Mouse (Mus musculus) heart, adult 18-20 months (tissue): ENCODE results near the gene Scube2. TPM values are rescaled to one million over a fixed set of nuclear protein-coding genes. Genes with fewer than 3 reads are reported as not detected.
A peak's percentile ranks its signal among the peaks of the same experiment; 100 is the strongest.

ENCODE experiments used
- DNase-seq, 2 experiments: peaks; one replicate each; pipeline ENCODE4 v3.0.0; 2021 to 2022; ENCODE audit warnings: mixed read lengths in 1 of 2
- total RNA-seq, 2 experiments: library from RNA; stranded (reverse); gene quantifications; 2 replicates each; pipeline ENCODE4 v1.2.3; 2021

The Scube2 gene
- total RNA-seq, 2 experiments from 2014 or later: 24.1 to 32.0 TPM

DNA sequence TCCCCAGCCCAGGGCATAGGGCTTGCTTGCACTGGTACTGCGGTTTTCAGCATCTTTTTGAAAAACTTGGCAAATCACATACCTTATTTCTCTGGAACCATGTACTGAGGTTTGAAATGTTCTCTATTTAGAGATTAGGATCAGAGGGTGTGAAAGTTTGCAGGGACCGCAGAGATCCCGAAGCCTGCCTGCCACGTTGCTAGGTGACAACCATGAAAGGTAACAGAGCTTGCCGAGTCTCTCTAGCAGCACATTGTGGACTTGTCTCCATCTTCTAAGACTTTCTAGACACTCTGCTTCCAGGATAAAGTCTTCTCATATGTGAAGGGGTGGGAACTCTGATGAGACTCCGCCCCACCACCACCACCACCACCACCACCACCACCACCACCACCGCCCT is 13.5 kb downstream of the Scube2 start:
- no peak for DNase-seq

DNA sequence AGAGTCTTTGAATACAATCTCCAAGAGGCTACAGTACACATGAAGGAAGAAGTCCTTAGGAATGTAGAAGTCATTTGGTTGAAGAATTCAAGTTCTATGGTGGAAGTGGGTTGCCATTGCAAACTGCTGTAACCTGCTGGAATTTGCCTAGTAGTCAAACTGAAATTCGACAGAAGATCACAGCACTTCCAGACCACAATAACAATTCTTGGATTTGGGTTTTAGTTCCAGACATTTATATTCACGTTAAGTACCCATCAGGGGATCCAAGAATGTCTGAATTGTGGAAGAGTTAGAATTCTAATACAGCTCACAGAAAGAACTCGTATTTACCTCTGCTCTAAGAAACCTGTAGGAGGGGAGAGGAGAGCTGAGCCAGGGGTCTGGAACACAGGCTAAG is 14.9 kb downstream of the Scube2 start:
- DNase-seq: no peak

DNA sequence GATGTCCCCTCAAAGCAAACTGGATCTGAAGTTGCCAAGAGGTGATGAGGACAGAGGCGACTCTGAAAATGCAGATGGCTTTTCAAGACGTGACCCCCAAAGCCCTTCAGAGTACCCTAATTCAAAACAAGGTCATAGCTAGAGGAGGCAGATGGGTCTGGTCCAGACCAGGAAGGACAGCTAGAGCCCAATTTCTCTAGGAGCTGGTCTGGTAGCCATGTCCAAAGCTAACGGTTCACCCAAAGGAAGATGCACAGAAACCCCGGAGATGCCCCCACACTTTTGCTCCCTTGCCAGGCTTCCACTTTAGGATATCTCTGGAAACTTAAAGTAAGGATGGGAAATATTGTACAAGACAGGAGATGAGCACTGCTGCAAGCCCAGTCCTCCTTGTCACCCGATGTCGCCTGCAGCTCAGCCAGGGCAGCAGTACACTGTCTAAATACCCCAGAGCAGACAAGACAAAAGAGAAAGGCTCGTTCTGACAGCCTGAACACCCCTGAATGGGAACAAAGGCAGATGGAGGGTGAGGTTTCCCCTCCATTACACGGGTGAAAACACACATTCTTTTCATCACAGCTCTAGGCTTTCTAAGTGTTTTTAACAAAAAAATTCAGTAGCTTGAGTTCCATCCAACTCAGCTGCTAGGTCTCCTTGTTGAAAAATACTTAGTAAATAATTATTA is 15.6 kb downstream of the Scube2 start:
- no peak for DNase-seq

DNA sequence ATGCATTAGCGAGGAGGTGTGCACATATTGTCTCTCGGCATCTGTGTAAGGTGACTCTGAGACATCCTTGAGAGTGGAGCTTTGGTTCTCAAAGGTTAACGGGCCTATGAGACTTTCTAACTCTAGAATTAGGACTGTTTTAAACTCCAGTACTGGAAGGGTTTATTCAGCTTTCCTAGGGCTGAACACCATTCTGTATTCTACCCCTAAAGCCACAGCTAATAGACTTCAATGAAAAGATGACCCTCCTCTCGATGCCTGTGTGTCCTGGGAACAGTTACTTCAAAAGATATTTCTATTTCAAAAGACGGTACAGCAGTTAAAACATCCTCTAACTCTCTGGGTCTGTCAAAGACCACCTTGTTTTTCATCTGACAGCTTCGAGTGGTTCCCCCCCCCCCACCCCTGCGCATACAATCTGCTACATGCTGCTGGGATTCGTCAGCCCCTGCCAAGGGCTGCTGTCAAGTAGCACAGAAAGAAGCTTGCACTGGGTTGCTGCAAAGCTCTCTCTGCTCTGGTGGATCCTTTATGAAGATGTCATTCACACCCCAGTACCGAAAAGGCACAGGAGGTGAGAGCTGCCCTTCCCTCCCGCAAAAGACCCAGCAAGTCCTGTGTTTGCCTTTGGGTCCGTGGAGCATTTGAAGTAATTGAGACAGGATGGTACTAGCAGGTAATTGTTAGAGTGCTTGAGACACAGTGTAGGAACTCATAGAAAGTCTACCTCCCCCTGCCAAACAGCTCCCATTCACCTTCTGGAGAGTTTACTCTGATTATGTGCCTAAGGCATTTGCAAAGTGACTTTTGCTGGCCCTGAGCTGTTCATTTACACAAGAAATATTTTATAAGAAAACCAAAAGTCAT is 16.4 kb downstream of the Scube2 start:
- DNase-seq: no peak

DNA sequence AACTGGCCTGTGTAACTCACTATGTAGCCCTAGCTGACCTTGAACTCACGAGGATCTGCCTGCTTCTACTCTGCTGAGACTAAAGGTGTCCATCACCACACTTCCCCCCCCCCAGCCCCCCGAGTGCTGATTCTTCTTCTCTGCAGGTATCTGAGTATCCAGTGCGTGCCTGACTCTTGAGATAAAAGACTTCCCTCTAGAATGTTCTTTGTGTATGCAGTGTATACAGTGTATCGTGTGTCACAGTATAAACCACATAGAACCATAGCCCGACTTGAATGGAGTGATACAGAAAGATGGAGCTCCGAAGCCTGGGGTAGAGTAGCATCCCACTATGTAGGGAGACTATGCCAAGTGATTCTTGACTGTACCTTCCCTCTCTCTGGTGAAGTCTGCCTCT is 21.4 kb downstream of the Scube2 start:
- no peak for DNase-seq

DNA sequence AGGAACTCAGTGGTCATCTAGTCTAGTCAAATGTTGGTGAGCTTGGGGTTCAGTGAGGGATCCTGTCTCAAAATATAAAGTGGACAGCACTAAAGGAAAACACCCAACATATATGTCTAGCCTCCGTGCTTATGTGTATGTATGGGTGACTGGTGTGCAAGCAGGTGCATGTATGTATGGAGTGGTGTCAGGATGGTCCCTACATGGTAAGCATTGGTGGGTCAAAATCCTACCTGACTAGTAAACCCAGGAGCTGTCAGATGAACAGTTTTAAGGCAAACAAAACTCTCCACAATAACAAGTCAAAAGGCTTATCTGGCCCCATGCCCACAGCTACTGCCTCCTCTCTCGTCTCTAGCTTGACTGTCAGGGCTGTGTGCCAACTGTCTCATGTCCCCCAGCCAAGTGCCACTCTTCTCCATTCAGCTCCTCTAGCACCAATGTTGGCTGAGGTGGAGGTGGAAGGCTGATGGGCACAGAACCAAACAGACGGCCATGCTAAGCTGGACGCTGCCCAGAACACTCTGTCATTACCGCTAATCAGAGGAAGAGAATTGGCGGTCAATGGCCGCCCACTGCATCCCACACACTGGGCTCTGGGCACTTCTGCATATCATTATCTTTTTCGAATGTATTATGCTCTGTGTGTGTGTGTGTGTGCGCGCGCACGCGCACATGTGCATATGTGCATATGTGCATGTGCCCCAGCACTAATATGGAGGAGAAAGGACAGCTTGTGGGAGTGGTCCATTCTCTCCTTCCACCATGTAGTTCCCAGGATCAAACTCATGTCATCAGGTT is 23.7 kb downstream of the Scube2 start:
- peak; percentile 50 to 68 for DNase-seq

DNA sequence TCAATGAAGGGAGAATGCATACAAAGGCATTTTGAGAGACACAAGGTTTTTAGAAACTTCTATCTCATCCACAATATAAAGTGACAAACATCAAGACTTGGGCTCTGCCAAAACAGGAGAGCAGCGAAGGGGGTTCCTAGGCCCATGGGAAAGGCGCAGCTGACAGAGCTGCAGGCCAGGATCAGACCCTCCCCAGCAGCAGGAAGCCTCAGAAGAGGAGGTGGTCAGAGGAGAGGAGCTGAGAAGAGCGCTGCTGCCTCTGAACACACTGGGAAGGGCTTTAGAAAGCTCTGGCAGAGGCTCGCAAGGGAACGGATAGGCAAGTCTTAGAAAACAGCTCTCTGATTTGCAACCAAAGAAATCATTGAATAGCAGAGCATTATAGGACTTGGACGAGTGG is 24.4 kb downstream of the Scube2 start:
- no peak for DNase-seq

DNA sequence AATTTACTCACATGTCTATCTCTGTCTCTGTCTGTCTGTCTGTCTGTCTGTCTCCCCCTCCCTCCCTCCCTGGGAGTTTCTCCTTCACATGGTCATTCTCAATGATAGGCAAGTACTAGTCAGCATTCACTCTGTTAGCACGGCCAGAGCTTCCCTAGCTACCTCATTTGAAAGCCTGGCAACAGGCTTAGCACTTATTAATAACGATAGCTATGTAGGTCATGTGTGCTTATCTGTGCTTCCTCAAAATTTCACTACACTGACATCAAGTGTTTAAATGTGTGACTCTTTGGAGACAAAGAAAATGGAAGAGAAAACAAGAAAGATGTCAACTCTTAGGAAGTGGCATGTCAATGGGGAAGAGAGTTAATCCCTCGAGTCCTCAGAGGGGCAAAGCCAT is 26.9 kb downstream of the Scube2 start:
- peak in 1 of 2 experiments; percentile 18 for DNase-seq

DNA sequence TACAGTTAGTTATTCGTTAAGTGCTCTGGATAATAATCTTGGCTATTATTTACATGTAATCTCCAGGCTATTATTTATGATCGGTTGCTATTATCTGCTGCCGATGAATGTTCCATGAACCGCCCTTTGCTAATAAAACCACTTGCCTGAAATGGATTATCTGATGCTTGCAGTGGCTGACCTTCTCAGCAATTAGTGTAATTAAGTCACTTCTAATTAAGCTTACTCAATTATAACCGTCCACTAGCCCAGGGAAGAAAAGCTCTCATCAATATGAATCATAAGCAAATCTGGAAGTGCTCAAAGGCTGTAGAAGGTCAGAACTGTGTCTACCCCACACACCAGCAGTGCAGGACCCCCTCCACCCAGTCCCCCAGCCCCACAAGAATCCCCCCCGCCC is 27.8 kb downstream of the Scube2 start:
- DNase-seq: no peak

DNA sequence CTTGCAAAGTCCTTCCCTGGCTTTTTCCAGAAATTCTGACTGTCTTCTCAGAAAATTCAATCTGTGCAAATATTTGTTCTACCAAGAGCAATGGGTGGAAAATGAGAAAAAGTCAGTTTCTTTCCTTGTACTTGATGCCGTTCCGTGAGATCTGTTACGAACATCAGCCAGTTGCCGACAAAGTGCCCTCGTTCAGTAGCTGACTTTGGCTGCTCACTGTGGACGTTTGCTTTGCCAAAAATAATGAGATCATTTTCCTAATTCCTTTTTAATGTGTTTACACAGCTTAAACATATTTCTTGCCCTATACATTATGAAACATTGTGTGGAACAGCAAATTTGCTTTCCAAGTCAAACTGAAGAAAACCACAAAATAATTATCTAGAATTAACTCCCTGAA is 30.6 kb downstream of the Scube2 start:
- no peak for DNase-seq

DNA sequence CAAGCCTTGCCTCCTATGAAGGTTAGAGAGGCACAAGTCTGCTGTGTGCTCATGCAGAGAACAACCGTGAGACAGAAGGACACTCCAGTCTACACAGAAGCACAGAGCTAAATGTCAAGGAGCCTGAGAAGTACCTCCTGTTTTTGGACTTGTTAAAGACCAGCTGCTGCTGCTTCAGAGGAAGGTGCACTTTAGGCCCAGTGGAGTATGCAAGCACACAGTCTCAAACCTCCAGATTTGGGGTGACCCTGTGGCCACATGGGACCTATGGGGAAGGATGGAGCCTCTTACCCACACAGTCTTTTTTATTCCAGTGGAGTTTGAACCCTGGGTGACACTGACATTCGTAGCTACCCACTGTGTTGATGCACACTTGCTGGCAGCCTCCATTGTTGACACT is 34.1 kb downstream of the Scube2 start:
- no peak for DNase-seq

DNA sequence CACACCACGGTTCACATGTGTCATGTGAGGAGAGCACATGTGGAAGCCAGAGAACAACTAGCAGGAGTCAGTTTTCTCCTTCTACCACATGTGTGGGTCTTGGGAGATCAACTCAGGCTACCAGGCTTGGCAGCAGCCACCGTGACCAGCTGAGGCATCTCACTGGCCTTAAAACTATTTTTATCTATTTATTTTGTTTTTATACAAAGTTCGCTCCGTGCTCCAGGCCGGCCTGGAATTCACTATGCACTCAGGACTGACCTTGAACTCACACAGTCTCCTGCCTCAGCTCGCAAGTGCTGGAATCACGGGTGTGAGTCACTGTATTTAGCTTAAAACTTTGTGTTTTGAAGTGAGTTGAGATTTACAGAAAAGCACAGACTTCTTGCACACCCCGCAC is 38.6 kb downstream of the Scube2 start:
- no peak for DNase-seq

DNA sequence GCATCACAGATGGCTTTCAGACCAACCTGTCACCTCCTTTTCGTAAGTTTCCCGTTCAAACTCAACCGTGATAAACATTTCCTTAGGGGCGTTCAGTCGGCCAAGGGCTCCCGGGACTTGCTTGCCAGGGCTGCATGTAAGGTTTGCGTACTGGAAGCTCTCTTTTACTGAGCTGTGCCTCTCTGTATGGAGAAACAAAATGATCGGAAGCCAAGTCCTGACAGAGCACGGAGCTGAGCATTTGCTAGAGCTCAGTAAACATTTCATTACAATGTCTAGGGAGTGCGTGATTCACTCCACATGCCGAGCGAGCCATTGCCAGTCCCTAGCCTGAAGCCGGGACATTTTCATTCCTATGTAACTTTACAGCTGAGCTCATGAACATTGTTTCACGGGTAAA is 40.2 kb downstream of the Scube2 start:
- no peak for DNase-seq

DNA sequence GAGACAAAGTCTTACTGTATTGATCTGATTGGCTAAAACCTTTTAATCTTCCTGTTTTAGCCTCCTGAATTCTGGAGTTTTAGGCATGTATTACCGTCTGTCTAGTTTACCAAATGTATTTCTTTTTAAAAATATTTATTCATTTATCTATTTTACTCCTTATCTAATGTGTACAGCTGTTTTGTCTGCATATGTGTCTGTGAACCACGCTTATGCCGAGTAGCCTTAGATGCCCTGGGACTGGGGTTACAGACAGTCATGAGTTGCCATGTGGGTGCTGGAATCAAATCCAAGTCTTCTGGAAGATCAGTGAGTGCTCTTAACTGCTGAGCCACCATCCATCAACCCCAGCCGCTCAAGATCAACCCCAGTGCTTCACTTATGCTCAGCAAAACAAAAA is 46.9 kb downstream of the Scube2 start:
- DNase-seq: no peak

DNA sequence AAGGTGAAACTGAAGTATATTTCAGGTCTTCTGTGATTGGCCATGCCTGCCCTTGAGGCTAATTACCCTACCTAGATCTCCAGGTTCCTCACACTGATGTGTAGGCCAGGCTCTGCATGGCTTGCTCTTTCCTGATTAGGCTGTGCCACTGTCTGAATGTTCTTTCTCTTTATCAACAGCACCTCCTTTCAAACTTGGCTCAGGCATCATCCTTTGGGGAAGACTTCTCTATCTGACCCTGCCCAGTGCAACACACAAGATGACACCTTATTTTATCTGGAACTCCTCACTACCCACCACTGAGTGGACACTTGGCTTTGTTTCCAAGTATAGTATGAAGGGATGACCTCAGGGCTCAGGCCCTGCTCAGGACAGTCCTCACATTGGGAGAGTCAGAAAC is 47.5 kb downstream of the Scube2 start:
- DNase-seq: no peak

DNA sequence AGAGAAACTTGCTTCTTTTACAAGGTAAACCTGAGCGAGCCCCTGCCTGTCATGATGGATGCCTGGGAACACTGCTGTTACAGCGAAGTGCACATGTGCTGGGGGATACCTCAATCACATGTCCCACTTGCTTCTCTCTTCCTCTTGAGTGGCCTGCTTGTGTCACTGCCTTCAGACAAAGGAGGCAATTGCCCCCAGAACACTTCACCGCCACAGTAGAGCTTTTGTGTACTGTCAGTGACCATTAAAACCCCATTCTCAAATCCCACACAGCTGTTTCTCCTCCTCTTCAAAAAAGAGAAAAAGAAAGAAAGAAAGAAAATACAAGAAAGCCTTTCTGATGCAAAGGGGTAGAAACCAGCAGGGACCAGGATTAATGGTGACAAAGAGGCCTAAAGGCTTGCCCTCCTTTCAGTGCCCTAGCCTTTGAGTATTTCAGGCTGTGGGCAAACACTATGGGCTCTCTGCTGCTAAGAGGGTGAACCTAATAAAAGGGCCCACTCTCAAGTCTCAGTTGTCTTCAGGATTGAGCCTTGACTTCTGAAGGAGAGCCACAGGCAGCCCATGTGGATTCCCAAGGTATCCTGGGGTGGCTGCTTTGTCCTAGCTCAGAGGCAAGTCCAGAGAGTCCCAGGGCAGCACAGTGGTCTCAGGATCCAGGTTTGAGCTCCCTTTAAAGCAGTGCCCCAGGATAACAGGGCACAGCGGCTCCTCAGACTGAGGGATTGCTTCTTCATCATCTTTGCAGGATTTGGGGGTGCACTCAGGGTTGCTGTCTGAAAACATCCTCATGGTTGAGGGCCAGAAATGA is 51.9 kb downstream of the Scube2 start:
- DNase-seq: no peak

DNA sequence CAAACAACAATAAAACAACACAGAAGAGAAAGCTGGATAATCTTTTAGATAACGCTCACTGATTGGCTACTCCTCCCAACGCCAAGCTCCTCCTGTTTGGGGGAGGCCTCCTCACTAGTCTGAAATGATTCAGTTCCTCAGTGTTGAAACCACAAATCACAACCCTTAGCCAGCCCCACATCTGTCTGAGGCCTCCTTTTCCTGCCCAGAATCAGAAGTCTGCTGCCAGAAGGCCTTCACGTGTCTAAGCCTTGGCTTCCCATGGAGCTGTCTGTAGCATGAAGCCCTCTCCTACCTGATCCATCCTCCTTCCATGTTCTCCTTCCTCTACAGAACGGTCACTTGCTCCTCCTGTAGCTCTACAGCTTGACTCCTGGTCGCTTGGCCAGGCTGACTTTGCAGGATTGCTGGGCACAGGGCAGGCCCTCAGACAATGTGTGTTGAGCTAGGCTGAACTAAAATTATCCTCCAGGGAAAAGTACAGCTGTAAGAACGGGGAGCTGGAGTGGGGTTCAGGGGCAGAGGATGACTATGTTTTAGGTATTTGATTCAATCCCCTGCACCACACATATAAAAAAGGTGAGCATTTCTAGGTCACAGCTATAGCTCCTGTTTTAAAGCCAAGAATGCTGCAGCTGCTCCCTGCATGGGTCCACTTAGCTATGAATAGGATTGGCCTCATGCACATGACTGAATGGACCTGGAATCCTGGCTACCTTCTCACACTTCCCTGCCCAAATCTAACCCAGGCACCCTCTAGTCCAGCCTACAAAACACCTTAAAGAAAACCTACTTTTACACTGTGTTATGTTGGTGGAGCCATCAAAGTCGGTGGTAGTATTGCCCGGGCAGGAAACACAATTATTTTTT is 57.6 kb downstream of the Scube2 start:
- DNase-seq: peak; percentile 52 to 57

DNA sequence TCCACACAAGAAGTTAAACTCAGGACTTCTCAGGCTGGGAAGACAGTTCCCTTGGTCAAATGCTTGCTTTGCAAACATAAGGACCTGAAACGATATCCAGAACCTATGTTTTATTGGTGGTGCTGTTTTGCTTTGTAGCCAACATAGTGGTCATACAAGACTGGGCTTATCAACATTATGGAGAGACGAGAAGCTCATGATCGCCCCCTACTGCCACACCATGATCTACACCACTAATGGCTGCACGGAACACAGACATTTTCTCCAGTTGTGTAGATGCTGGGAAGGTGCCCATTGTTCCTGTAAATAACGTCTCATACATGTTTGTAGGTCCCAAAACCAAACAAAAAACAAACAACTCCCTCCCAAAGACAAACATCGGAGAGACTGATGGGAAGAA is 60.6 kb downstream of the Scube2 start:
- peak in 1 of 2 experiments; percentile 49 for DNase-seq

DNA sequence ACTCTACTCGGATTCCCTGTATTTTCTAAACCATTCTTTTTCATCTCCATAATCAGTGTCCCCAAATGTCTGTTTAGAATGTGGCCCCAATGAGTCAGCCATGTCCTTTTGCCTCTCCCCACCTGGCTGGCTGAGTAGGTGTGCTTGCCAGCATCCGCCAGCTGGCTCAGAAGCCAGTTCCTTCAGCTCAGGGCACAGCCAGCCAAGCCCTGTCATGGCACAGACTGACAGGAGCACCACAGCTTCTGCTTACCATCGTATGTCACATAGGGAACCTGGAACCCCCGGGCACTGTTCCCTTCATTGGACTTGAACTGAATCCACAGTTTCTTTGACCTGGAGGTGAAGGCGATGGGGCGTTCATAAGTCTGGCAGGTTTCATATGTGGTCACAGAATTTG is 61.1 kb downstream of the Scube2 start:
- peak; percentile 59 to 76 for DNase-seq

DNA sequence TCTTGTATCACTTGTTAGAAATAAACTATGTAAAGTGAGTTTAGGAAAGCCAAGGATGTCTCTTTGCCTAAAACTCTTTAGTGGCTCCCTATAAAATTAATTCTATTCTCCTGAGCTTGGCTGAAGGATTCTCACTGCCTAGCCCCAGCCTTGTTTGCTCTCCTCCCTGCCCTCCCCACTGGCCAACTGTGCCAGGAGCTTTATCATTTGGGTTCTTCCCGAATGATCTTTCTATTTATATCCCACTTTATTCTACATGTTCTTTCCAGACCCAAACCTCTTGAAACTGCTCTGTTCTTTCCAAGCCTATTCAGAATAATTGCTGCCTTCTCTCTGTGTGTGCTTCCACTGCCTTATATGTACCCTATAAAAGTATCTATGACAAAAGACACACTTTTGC is 62.0 kb downstream of the Scube2 start:
- DNase-seq: peak in 1 of 2 experiments; percentile 51

DNA sequence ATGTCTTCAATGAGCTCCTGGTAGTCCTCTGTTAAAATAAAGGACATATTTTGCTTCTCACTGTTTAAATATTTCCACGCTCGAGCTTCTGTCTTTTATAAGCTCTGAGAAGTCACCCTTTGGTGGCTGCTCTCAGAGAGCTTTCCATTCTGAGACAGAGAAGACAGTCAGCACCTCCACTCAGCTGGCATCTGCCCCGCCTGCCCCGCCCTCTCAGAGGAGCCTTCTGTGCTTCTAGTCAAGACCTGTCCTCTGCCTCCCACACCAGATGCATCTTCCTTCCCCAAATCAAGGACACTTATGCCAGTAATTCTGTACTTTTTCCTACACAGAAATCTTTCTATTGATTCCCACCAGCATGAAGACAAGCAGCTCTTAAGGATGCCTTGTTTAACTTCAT is 64.9 kb downstream of the Scube2 start:
- no peak for DNase-seq
